Mouse (Mus musculus) liver, adult 2 months (tissue): ENCODE results near the gene Rrbp1. TPM values are rescaled to one million over a fixed set of nuclear protein-coding genes. Genes with fewer than 3 reads are reported as not detected.

Experiments
- DNase-seq: peaks from one replicate; pipeline ENCODE4 v3.0.0-alpha.2; 2011; ENCODE audit warnings: low read depth, low spot score; ENCODE audit errors: extremely low read depth
- H3K27ac ChIP-seq: fragments of 200-500 bp; replicated peaks from 2 replicates; pipeline ENCODE4 v1.5.1; 2012; ENCODE audit warnings: low read depth, mild to moderate bottlenecking, control low read depth, inconsistent platforms, low read length; ENCODE audit not compliant: insufficient read depth
- H3K27me3 ChIP-seq: fragments of 200-500 bp; 2 replicates; pipeline ENCODE4 v1.6.1; 2012; ENCODE audit warnings: mild to moderate bottlenecking, moderate library complexity, low read length, inconsistent platforms; ENCODE audit not compliant: control insufficient read depth, insufficient read depth
- H3K36me3 ChIP-seq: fragments of 200-500 bp; 2 replicates; pipeline ENCODE4 v1.6.1; 2012; ENCODE audit warnings: low read length, inconsistent platforms; ENCODE audit not compliant: control insufficient read depth, insufficient read depth
- H3K4me1 ChIP-seq: fragments of 200-500 bp; 2 replicates; pipeline ENCODE4 v1.6.1; 2011; ENCODE audit warnings: low read length; ENCODE audit not compliant: control insufficient read depth, insufficient read depth
- H3K4me3 ChIP-seq: fragments of 200-500 bp; 2 replicates; pipeline ENCODE4 v1.5.1; 2011; ENCODE audit warnings: low read depth, mild to moderate bottlenecking, control low read depth, low read length, moderate library complexity; ENCODE audit not compliant: insufficient read depth
- H3K79me2 ChIP-seq: fragments of 200-500 bp; 2 replicates; pipeline ENCODE4 v1.6.1; 2012; ENCODE audit warnings: inconsistent platforms, mild to moderate bottlenecking, low read length, moderate library complexity; ENCODE audit not compliant: control insufficient read depth, insufficient read depth
- H3K9ac ChIP-seq: fragments of 200-500 bp; 2 replicates; pipeline ENCODE4 v1.6.1; 2012; ENCODE audit warnings: low read depth, mild to moderate bottlenecking, control low read depth, inconsistent platforms, low read length
- CTCF ChIP-seq: fragments of 200-500 bp; IDR thresholded peaks from 2 replicates; pipeline ENCODE4 v1.5.1; 2011; ENCODE audit warnings: low read depth, low read length, control low read depth
- POLR2A ChIP-seq: fragments of 200-500 bp; IDR thresholded peaks from 2 replicates; pipeline ENCODE4 v1.6.1; 2011; ENCODE audit warnings: low read length, control low read depth; ENCODE audit not compliant: insufficient read depth; ENCODE audit errors: extremely low read depth
- WGBS: fragments of 180-500 bp; shearing (Covaris S2); methylation state at CpG from one replicate; pipeline ENCODE4 v1.1.7; 2018; 5-methylcytosine and 5-hydroxymethylcytosine counted together
- polyA plus RNA-seq: library from polyadenylated mRNA; depleted of rRNA; stranded (reverse); fragments of >200 nt; gene quantifications from 2 replicates; pipeline ENCODE4 v1.2.3, GENCODE M21; 2012
- total RNA-seq: library from RNA; depleted of rRNA; stranded (reverse); fragments of >200 nt; gene quantifications from 2 replicates; pipeline ENCODE4 v1.2.3, GENCODE M21; 2014

Gene Rrbp1
- total and polyA plus RNA-seq, 2 experiments: 109 to 141 TPM

GRCm38 (mm10) chr2:143932340-143932873, 78.7 kb downstream of the Rrbp1 start:
- TF ChIP-seq CTCF: no peak
- TF ChIP-seq POLR2A: no peak
- Histone ChIP-seq H3K27me3 (no peaks in the 10 kb centered on the region), H3K4me1 (peaks cover 10% of the 10 kb centered on the region), H3K9ac (no peak overlapping the region), H3K4me3 (no peak overlapping the region), H3K36me3 (no peaks in the 10 kb centered on the region), H3K79me2 (peaks cover 49% of the 10 kb centered on the region), H3K27ac (no peak overlapping the region)
- DNase-seq: no peak
- 96% methylated on average over 12 of the region's 12 CpGs for WGBS

DNA sequence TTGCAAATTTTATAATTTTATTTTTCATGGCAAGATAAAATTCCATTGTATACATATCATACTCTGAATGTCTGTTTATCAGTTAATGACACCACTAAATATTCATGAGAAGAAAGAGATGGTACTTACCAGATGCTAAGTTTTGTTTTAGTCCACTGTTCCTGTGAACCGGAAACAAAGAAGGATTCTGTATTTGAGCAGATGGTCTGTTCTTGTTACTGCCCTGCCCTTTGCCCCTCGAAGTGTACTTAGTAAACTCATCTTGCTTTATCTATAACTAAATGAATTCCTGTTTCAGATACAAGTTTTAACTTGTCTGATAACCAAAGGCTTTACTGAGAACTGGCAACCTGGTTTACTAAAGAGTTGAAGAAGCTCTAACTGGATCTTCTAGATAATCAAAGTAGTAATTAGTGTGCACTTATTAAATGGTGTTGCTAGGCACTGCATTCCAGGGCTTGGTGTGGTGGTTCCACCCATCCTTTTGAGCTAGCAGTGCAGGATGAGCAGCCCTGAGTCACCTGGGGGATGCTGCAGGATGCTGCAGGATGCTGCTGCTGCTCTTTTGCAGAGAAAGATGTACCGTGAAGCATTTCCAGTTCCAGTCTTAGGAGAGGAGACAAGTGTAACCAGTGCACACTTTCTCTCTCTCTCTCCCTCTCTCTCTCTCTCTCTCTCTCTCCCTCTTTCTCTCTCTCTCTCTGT, 81.3 kb downstream of the Rrbp1 start:
- no peak for DNase-seq
- no peak overlapping the region for H3K9ac ChIP-seq
- no peaks in the 10 kb centered on the region for H3K36me3 ChIP-seq
- no peak overlapping the region for H3K4me3 ChIP-seq
- 21% methylated on average over 3 of the region's 3 CpGs for WGBS
- H3K27ac ChIP-seq: no peak overlapping the region
- H3K4me1 ChIP-seq: peaks cover 10% of the 10 kb centered on the region
- no peaks in the 10 kb centered on the region for H3K27me3 ChIP-seq
- TF ChIP-seq CTCF (no peak), POLR2A (no peak)
- H3K79me2 ChIP-seq: peaks cover 53% of the 10 kb centered on the region

DNA sequence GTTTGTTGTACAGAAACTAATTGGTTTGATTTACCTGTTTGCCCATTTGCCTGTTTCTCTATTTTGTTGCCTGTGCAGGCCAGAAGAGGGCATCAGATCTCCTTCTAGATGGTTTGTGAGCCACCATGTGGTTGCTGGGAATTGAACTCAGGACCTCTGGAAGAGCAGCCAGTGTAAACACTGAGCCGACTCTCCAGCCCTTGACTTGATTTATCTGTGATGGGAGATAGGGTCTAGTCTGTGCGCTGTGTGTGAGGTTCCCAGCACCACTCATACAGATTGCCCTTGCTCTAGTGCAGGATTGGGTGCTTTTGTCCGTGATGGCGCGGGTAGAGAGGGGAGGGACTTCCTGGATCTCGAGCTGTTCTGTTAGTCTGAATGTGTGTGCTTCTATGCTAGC, 85.2 kb downstream of the Rrbp1 start:
- H3K27me3 ChIP-seq: no peaks in the 10 kb centered on the region
- DNase-seq: no peak
- H3K27ac ChIP-seq: no peak overlapping the region
- no peaks in the 10 kb centered on the region for H3K36me3 ChIP-seq
- peaks cover 16% of the 10 kb centered on the region for H3K4me1 ChIP-seq
- WGBS: 92% methylated on average over 6 of the region's 6 CpGs
- H3K9ac ChIP-seq: no peak overlapping the region
- no peak for TF ChIP-seq POLR2A
- no peak for TF ChIP-seq CTCF
- peaks cover 39% of the 10 kb centered on the region for H3K79me2 ChIP-seq
- no peak overlapping the region for H3K4me3 ChIP-seq

GRCm38 (mm10) chr2:143924085-143924484, 87.0 kb downstream of the Rrbp1 start:
- Histone ChIP-seq H3K9ac (no peak overlapping the region), H3K27ac (no peak overlapping the region; the same call in 1 of the 2 replicates), H3K27me3 (no peaks in the 10 kb centered on the region), H3K36me3 (no peaks in the 10 kb centered on the region), H3K4me3 (no peak overlapping the region), H3K79me2 (peaks cover 43% of the 10 kb centered on the region), H3K4me1 (peaks cover 9% of the 10 kb centered on the region)
- peak; percentile 53 for DNase-seq
- 26% methylated on average over 7 of the region's 7 CpGs for WGBS
- TF ChIP-seq POLR2A (no peak), CTCF (no peak)

DNA sequence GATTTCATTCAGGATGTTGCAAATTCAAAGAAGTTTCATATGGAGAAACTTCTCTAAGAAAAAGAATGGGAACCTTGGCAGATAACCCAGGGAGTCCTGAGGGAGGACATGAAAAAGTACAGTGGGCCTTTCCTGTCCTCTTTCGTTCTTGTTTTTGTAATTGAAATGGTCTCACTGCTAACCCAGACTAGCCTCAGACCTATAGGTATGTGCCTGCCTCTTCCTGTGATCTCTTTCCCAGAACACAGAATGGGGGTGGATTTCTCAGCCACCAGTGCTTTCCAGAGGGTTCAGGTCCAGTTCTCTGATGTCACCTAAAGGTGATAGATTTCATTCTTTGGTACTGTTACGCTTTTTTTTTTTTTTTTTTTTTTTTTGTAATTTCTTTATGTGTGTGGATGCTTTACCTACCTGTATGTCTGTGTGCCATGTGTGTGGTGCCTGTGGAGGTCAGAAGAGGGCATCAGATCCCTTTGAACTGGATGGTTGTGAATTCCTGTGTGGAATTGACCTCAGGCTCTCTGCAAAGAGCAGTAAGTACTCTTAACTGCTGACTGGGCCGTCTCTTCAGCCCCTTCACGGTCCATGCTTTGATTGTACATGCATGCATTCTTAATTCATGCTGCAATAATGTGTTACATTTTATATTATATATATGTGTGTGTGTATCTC, 92.1 kb downstream of the Rrbp1 start:
- DNase-seq: peak; percentile 56
- H3K4me1 ChIP-seq: peaks cover 19% of the 10 kb centered on the region
- no peak overlapping the region for H3K9ac ChIP-seq
- no peaks in the 10 kb centered on the region for H3K27me3 ChIP-seq
- 32% methylated on average over 4 of the region's 4 CpGs for WGBS
- no peak overlapping the region for H3K27ac ChIP-seq
- no peaks in the 10 kb centered on the region for H3K36me3 ChIP-seq
- peaks cover 27% of the 10 kb centered on the region; the same call in 1 of the 2 replicates for H3K79me2 ChIP-seq
- H3K4me3 ChIP-seq: no peak overlapping the region
- TF ChIP-seq CTCF: peak; percentile 21; the same call in 1 of the 2 replicates
- no peak for TF ChIP-seq POLR2A

DNA sequence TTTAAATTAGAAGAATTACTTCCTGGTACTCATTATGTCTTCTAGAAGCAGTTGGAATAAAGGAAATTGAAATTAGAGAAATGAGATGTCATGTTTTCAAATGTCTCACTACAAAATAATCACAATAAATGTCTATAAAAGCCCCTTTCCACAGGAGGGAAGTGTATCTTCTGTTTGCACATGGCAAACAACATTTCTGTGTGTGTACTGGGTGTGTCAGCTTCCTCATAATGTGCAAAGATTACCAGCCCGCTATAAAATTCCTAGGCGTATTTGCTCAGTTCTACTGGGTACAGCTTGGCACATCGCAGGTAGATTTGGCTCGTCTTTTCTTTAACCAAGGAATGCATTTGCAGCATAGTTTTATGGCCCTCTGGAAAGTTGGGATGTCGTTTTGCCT, 93.4 kb downstream of the Rrbp1 start:
- H3K4me3 ChIP-seq: no peak overlapping the region

More for the DNA sequence above, 93.4 kb downstream of the Rrbp1 start:
- no peak overlapping the region for H3K9ac ChIP-seq
- no peak overlapping the region for H3K27ac ChIP-seq
- H3K79me2 ChIP-seq: peaks cover 23% of the 10 kb centered on the region; the same call in 1 of the 2 replicates
- TF ChIP-seq CTCF (no peak), POLR2A (no peak)
- H3K36me3 ChIP-seq: no peaks in the 10 kb centered on the region
- 24% methylated on average over 5 of the region's 5 CpGs for WGBS
- peaks cover 13% of the 10 kb centered on the region for H3K4me1 ChIP-seq
- no peak for DNase-seq
- H3K27me3 ChIP-seq: no peaks in the 10 kb centered on the region
